Mouse (Mus musculus) thymus, adult 2 months (tissue): ENCODE data around the gene Gpr35.

Experiments
- CTCF ChIP-seq: fragments of 200-500 bp; IDR thresholded peaks from 2 replicates; pipeline ENCODE4 v1.5.1; 2012; ENCODE audit warnings: mild to moderate bottlenecking, control low read depth, low read length, moderate library complexity, borderline replicate concordance; ENCODE audit not compliant: control insufficient read depth, poor library complexity, insufficient read depth; ENCODE audit errors: extremely low read depth
- POLR2A ChIP-seq: fragments of 200-500 bp; IDR thresholded peaks from 2 replicates; pipeline ENCODE4 v1.6.1; 2012; ENCODE audit warnings: mild to moderate bottlenecking, low read length, control low read depth, moderate library complexity; ENCODE audit not compliant: control insufficient read depth, poor library complexity, insufficient read depth; ENCODE audit errors: extremely low read depth

DNA sequence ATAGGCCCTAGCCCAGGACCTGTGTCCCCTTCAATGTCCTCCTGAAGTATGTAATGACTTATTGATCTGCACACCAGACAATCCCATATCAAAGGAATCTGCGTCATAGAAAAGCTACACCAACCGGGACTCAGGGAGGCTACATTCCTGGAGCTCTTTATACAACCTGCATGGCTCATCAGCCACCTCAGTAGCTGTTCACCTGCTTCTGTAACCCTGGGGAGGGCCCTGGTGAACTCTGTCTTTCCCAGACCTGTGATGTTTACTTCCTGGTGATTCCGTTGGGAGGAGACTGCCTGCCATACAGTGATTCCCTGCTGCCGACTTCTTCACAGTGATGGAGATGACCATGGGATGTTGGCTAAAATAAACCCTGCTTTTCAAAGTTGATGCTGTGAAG lies 38.2 kb downstream of the Gpr35 start:
- TF ChIP-seq CTCF (no peak), POLR2A (no peak)
